Mouse (Mus musculus): ENCODE results near the gene Ift20. TPM values are rescaled to one million over a fixed set of nuclear protein-coding genes. Genes with fewer than 3 reads are reported as not detected.

Ift20 gene
- polyA plus RNA-seq, 1 experiment: 60.7 TPM

- WGBS: 93% methylated on average over 3 of the region's 3 CpGs
- Histone ChIP-seq H3K27me3 (ENCODE audit: control insufficient read depth, insufficient read depth, low read length) (no peaks in the 10 kb centered on the region), H3K36me3 (ENCODE audit: control insufficient read depth, insufficient read depth, low read length) (peaks cover 33% of the 10 kb centered on the region), H3K4me3 (ENCODE audit: control insufficient read depth, insufficient read depth, low read length) (no peak overlapping the region), H3K27ac (ENCODE audit: control insufficient read depth, insufficient read depth, low read length) (no peak overlapping the region), H3K4me1 (replicated peaks; ENCODE audit: control insufficient read depth, insufficient read depth, low read length) (no peaks in the 10 kb centered on the region)
- DNase-seq: no peak
- no peak for TF ChIP-seq CTCF (IDR thresholded peaks at IDR 0.05; ENCODE audit: borderline replicate concordance, control insufficient read depth, extremely low read depth, insufficient read depth, low read length, poor library complexity)
- TF ChIP-seq POLR2A (IDR thresholded peaks at IDR 0.05; ENCODE audit: control insufficient read depth, extremely low read depth, insufficient read depth, low read length, poor library complexity): no peak
These were observed 14.3 kb upstream of the Ift20 start for GRCm38 (mm10) chr11:78521880-78522279.

DNA sequence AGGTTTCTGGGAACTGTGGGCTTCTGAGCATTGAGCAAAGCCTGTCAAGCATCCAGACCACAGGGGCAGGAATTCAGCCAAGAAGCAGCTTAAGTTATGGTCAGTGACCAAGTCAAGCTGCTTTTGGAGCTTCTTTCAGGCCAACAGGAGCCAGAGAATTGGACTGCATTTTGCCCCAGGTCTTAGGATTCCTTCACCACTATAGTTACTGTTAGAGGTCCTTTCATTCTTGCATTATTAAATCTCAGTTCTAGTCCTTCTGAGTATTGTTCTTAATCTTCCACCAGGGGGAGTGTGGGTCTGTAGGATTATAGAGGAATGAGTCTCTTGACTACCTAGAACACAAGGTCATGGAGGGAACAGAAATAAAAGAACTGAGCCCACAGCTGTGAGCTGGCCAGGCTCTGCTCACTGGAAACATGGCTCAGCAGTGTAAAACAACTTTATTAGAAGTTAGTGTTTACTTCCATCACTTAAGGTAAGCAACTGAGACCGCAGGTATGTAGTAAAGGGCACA is 13.6 kb upstream of the Ift20 start:
- H3K27ac ChIP-seq (ENCODE audit: control insufficient read depth, insufficient read depth, low read length): no peak overlapping the region
- no peak for DNase-seq

GRCm38 (mm10) chr11:78523241-78523955 is 12.8 kb upstream of the Ift20 start:
- TF ChIP-seq CTCF (IDR thresholded peaks at IDR 0.05; ENCODE audit: borderline replicate concordance, control insufficient read depth, extremely low read depth, insufficient read depth, low read length, poor library complexity) (no peak), POLR2A (IDR thresholded peaks at IDR 0.05; ENCODE audit: control insufficient read depth, extremely low read depth, insufficient read depth, low read length, poor library complexity) (no peak)
- Histone ChIP-seq H3K36me3 (ENCODE audit: control insufficient read depth, insufficient read depth, low read length) (peaks cover 25% of the 10 kb centered on the region), H3K27ac (ENCODE audit: control insufficient read depth, insufficient read depth, low read length) (no peak overlapping the region), H3K4me1 (replicated peaks; ENCODE audit: control insufficient read depth, insufficient read depth, low read length) (no peaks in the 10 kb centered on the region), H3K27me3 (ENCODE audit: control insufficient read depth, insufficient read depth, low read length) (no peaks in the 10 kb centered on the region), H3K4me3 (ENCODE audit: control insufficient read depth, insufficient read depth, low read length) (no peak overlapping the region)
- 95% methylated on average over 9 of the region's 9 CpGs for WGBS
- DNase-seq: no peak

More for the DNA sequence above, 13.6 kb upstream of the Ift20 start:
- H3K27me3 ChIP-seq (ENCODE audit: control insufficient read depth, insufficient read depth, low read length): no peaks in the 10 kb centered on the region
- 97% methylated on average over 1 of the region's 1 CpGs for WGBS
- no peak for TF ChIP-seq CTCF (IDR thresholded peaks at IDR 0.05; ENCODE audit: borderline replicate concordance, control insufficient read depth, extremely low read depth, insufficient read depth, low read length, poor library complexity)
- no peak for TF ChIP-seq POLR2A (IDR thresholded peaks at IDR 0.05; ENCODE audit: control insufficient read depth, extremely low read depth, insufficient read depth, low read length, poor library complexity)
- peaks cover 31% of the 10 kb centered on the region for H3K36me3 ChIP-seq (ENCODE audit: control insufficient read depth, insufficient read depth, low read length)
- no peak overlapping the region for H3K4me3 ChIP-seq (ENCODE audit: control insufficient read depth, insufficient read depth, low read length)
- no peaks in the 10 kb centered on the region for H3K4me1 ChIP-seq (replicated peaks; ENCODE audit: control insufficient read depth, insufficient read depth, low read length)

DNA sequence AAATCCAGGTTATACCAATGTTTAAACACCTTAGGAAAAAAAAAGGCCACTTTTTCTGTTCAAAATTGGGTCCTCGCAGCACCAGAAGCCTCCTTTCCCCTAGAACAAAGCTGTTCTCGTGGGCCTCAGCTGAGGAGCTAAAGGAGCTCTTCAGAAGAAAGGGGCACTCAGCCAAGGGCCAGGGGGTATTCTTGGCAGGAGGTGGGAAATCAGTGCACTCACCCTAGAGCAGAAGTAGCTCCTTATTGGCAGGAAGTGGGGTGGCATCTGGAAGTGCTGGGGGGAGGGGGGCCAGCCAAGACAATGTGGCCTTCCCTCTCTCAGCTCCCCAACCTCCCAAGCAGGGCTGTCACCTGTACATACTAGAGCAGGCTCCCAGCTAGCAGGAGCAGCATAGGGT is 11.3 kb upstream of the Ift20 start:
- Histone ChIP-seq H3K4me1 (replicated peaks; ENCODE audit: control insufficient read depth, insufficient read depth, low read length) (no peaks in the 10 kb centered on the region), H3K27ac (ENCODE audit: control insufficient read depth, insufficient read depth, low read length) (no peak overlapping the region), H3K4me3 (ENCODE audit: control insufficient read depth, insufficient read depth, low read length) (no peak overlapping the region), H3K36me3 (ENCODE audit: control insufficient read depth, insufficient read depth, low read length) (peaks cover 13% of the 10 kb centered on the region), H3K27me3 (ENCODE audit: control insufficient read depth, insufficient read depth, low read length) (no peaks in the 10 kb centered on the region)
- no peak for TF ChIP-seq POLR2A (IDR thresholded peaks at IDR 0.05; ENCODE audit: control insufficient read depth, extremely low read depth, insufficient read depth, low read length, poor library complexity)
- no peak for TF ChIP-seq CTCF (IDR thresholded peaks at IDR 0.05; ENCODE audit: borderline replicate concordance, control insufficient read depth, extremely low read depth, insufficient read depth, low read length, poor library complexity)
- 83% methylated on average over 2 of the region's 2 CpGs for WGBS
- no peak for DNase-seq

- DNase-seq: no peak
- TF ChIP-seq CTCF (IDR thresholded peaks at IDR 0.05; ENCODE audit: borderline replicate concordance, control insufficient read depth, extremely low read depth, insufficient read depth, low read length, poor library complexity) (no peak), POLR2A (IDR thresholded peaks at IDR 0.05; ENCODE audit: control insufficient read depth, extremely low read depth, insufficient read depth, low read length, poor library complexity) (no peak)
- no peaks in the 10 kb centered on the region for H3K36me3 ChIP-seq (ENCODE audit: control insufficient read depth, insufficient read depth, low read length)
- H3K27me3 ChIP-seq (ENCODE audit: control insufficient read depth, insufficient read depth, low read length): no peaks in the 10 kb centered on the region
- WGBS: 95% methylated on average over 9 of the region's 9 CpGs
- no peak overlapping the region for H3K27ac ChIP-seq (ENCODE audit: control insufficient read depth, insufficient read depth, low read length)
- H3K4me1 ChIP-seq (replicated peaks; ENCODE audit: control insufficient read depth, insufficient read depth, low read length): no peaks in the 10 kb centered on the region
- H3K4me3 ChIP-seq (ENCODE audit: control insufficient read depth, insufficient read depth, low read length): no peak overlapping the region
These were observed 7.4 kb upstream of the Ift20 start for GRCm38 (mm10) chr11:78528714-78529113.

- TF ChIP-seq POLR2A (IDR thresholded peaks at IDR 0.05; ENCODE audit: control insufficient read depth, extremely low read depth, insufficient read depth, low read length, poor library complexity): no peak
- no peak for TF ChIP-seq CTCF (IDR thresholded peaks at IDR 0.05; ENCODE audit: borderline replicate concordance, control insufficient read depth, extremely low read depth, insufficient read depth, low read length, poor library complexity)
- whole genome bisulfite sequencing: 95% methylated on average over 12 of the region's 12 CpGs
- Histone ChIP-seq H3K4me3 (ENCODE audit: control insufficient read depth, insufficient read depth, low read length) (no peak overlapping the region), H3K27me3 (ENCODE audit: control insufficient read depth, insufficient read depth, low read length) (no peaks in the 10 kb centered on the region), H3K27ac (ENCODE audit: control insufficient read depth, insufficient read depth, low read length) (no peak overlapping the region), H3K36me3 (ENCODE audit: control insufficient read depth, insufficient read depth, low read length) (no peaks in the 10 kb centered on the region), H3K4me1 (replicated peaks; ENCODE audit: control insufficient read depth, insufficient read depth, low read length) (no peaks in the 10 kb centered on the region)
- DNase-seq: no peak
These were observed 6.2 kb upstream of the Ift20 start for GRCm38 (mm10) chr11:78530001-78530400.

All from thymus, adult 2 months (tissue).